Mouse (Mus musculus) E14TG2a.4 (cell line): ENCODE results near the gene Cldn4.

Experiments used
- H3K27me3 ChIP-seq: 2 replicates; pipeline ENCODE4 v1.6.1; 2014; ENCODE audit warnings: low read length, control low read depth; ENCODE audit not compliant: insufficient read depth
- H3K36me3 ChIP-seq: 2 replicates; pipeline ENCODE4 v1.6.1; 2014; ENCODE audit warnings: low read length, control low read depth; ENCODE audit not compliant: insufficient read depth
- H3K4me1 ChIP-seq: replicated peaks from 2 replicates; pipeline ENCODE4 v1.6.1; 2014; ENCODE audit warnings: low read depth, low read length, control low read depth
- H3K4me3 ChIP-seq: replicated peaks from 2 replicates; pipeline ENCODE4 v1.5.1; 2014; ENCODE audit warnings: mild to moderate bottlenecking, low read length
- H3K9me3 ChIP-seq: 2 replicates; pipeline ENCODE4 v1.6.1; 2014; ENCODE audit warnings: low read length, control low read depth
- CTCF ChIP-seq: conservative IDR thresholded peaks from 2 replicates; pipeline ENCODE4 v1.5.1; 2014; ENCODE audit warnings: low read length
- NANOG ChIP-seq: IDR thresholded peaks from 2 replicates; pipeline ENCODE4 v1.6.1; 2014; ENCODE audit warnings: borderline replicate concordance, low read length, mixed read lengths
- POU5F1 ChIP-seq: IDR thresholded peaks from 2 replicates; pipeline ENCODE4 v1.6.1; 2014; ENCODE audit warnings: low read length, borderline replicate concordance

Gene Cldn4

GRCm38 (mm10) chr5:134951053-134951884 is 4.5 kb upstream of the Cldn4 start:
- Histone ChIP-seq H3K36me3 (no peaks in the 10 kb centered on the region), H3K4me3 (peak overlapping the region; percentile 75), H3K9me3 (no peaks in the 10 kb centered on the region), H3K27me3 (no peaks in the 10 kb centered on the region), H3K4me1 (peaks cover 84% of the 10 kb centered on the region)
- TF ChIP-seq POU5F1 (no peak), NANOG (no peak), CTCF (no peak)

DNA sequence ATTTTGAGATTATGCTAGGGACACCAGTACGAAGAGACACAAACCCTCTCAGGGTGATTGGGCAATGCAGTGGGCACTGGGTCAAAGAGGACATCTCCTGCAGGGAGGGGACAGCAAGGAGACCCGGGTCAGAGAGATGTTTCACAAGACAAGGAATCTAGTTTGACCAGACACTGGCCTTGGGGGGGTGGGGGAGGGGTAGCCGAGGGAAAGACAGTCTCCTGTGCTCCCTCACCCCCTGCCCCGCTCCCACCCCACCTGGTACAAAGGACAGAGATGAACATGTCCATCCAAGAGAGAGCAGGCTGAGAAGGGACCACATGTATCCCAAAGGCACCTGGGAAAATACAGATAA is 1.3 kb upstream of the Cldn4 start:
- Histone ChIP-seq H3K4me3 (peak overlapping the region; percentile 93; the same call in 1 of the 2 replicates), H3K27me3 (no peaks in the 10 kb centered on the region), H3K9me3 (no peaks in the 10 kb centered on the region), H3K36me3 (peaks cover 16% of the 10 kb centered on the region; the same call in 1 of the 2 replicates), H3K4me1 (peaks cover 81% of the 10 kb centered on the region)
- TF ChIP-seq NANOG (no peak), POU5F1 (no peak), CTCF (no peak)

DNA sequence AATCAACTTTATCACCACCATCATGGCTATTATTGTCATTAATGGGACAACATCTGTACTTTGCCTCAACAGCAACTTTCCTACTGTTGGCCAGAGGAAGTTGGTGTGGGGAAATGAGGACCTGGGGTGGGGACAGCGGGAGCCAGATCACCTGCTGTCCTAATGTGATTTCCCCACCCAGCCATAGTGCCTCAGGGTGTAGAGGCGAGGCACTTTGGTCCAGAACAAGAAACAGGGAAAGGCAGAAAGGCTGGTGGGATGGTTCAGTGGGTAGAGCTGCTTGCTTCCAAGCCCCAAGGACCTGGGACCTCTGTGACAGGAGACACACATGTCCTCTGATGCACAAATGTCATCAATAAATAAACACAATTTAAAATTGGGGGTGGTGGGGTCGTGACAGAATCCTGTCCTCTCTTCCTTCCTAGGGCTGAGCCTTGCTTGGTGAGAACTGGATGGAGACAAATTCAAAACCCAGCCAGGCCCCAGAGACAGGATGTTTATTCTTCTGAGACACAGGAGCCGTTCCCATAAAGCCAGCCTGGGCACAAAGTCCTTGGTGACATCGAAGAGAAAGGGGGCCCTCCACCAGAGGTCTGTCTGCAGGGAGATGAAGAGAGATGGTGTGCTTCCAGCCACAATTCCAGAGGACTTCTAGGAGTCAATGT is 818 bp upstream of the Cldn4 start:
- Histone ChIP-seq H3K27me3 (no peaks in the 10 kb centered on the region), H3K36me3 (peaks cover 16% of the 10 kb centered on the region; the same call in 1 of the 2 replicates), H3K4me1 (peaks cover 81% of the 10 kb centered on the region), H3K9me3 (no peaks in the 10 kb centered on the region), H3K4me3 (peak overlapping the region; percentile 93)
- no peak for TF ChIP-seq NANOG

- TF ChIP-seq CTCF: no peak
- no peak for TF ChIP-seq NANOG
- no peak for TF ChIP-seq POU5F1
- Histone ChIP-seq H3K27me3 (no peaks in the 10 kb centered on the region), H3K4me3 (peak overlapping the region; percentile 93), H3K9me3 (no peaks in the 10 kb centered on the region), H3K4me1 (peaks cover 83% of the 10 kb centered on the region), H3K36me3 (peaks cover 18% of the 10 kb centered on the region)
Measured at GRCm38 (mm10) chr5:134946063-134946856, 474 bp downstream of the Cldn4 start.

- H3K4me1 ChIP-seq: peaks cover 83% of the 10 kb centered on the region
- peak overlapping the region; percentile 93 for H3K4me3 ChIP-seq
- TF ChIP-seq POU5F1: no peak
- 0 out of 2 replicates have a peak, but pooled peaks have one; percentile 15 for TF ChIP-seq NANOG
- no peak for TF ChIP-seq CTCF
- peaks cover 27% of the 10 kb centered on the region for H3K36me3 ChIP-seq
- H3K9me3 ChIP-seq: no peaks in the 10 kb centered on the region
- no peaks in the 10 kb centered on the region for H3K27me3 ChIP-seq
Measured at GRCm38 (mm10) chr5:134945266-134945959, 1.3 kb downstream of the Cldn4 start.

DNA sequence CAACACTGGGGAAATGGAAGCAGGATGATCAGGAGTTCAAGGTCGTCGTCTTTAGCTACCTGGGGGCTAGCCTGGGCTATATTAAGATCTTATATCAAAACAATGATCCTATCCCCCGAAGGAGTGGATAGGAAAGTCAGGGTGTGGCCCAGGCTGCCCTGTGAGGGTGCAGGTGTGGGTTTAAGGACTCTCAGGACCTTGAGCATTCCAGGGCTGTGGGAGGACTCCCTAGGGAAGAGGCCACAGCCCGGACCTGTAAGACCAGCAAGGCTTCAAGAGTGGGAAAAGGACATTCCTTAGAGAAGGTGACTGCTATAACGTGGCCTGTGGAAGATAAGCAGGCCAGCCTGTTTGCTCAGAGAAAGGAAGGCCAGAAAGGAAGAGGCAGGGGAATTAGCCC is 2.6 kb downstream of the Cldn4 start:
- Histone ChIP-seq H3K27me3 (no peaks in the 10 kb centered on the region), H3K4me1 (peaks cover 75% of the 10 kb centered on the region), H3K9me3 (peaks cover 1% of the 10 kb centered on the region), H3K4me3 (peak overlapping the region; percentile 67), H3K36me3 (peaks cover 30% of the 10 kb centered on the region)
- no peak for TF ChIP-seq NANOG
- TF ChIP-seq CTCF: no peak
- no peak for TF ChIP-seq POU5F1

- Histone ChIP-seq H3K4me3 (peak overlapping the region; percentile 50), H3K9me3 (peaks cover 5% of the 10 kb centered on the region), H3K36me3 (peaks cover 38% of the 10 kb centered on the region), H3K4me1 (peaks cover 75% of the 10 kb centered on the region), H3K27me3 (no peaks in the 10 kb centered on the region)
- TF ChIP-seq POU5F1 (peak; percentile 87), CTCF (no peak), NANOG (peak; percentile 89)
Measured at GRCm38 (mm10) chr5:134942740-134943139, 4.0 kb downstream of the Cldn4 start.
